ENCODE assay signal across 9 mouse cellular contexts in genomic region chr10:81230438-81231332, GRCm38 (mm10). TPM values are rescaled to one million over a fixed set of nuclear protein-coding genes. Genes with fewer than 3 reads are reported as not detected.
DNase-seq lines count a peak whose midpoint lies in the region; ATAC-seq and TF ChIP-seq lines count a peak whose summit lies in the region.
"Had no signal": no experiment of that assay in that cellular context is flagged by ENCODE, and none has a peak within 500 bp of the region (broad histone marks: within the 10 kb centered on the region; RNA-seq: fewer than 3 reads in every experiment).

Atcay (minus strand) TSS chr10:81230833.

- TF ChIP-seq CTCF in embryonic fibroblast, embryonic 13.5 days (IDR thresholded peaks at IDR 0.05; ENCODE audit: borderline replicate concordance, insufficient read depth, low read length): peak; percentile 52; the same call in 1 of the 2 replicates
- TF ChIP-seq CTCF in intestine, postnatal 0 days (IDR thresholded peaks at IDR 0.05; ENCODE audit: low read depth): peak; percentile 77

- H3K9me3 ChIP-seq in heart, embryonic 16.5 days (replicated peaks; ENCODE audit: control insufficient read depth, low read length): no peaks in the 10 kb centered on the region
- H3K9me3 ChIP-seq in intestine, postnatal 0 days (ENCODE audit: control insufficient read depth): no peaks in the 10 kb centered on the region

- no peak for ATAC-seq in heart, embryonic 16.5 days (replicated peaks; ENCODE audit: extremely low read depth, insufficient read depth, low FRiP score)
- peak; percentile 49 for ATAC-seq in activated CD4-positive, CD25-positive, alpha-beta regulatory T cell, adult 4 months
- ATAC-seq in intestine, postnatal 0 days: no peak

- no peak for TF ChIP-seq POLR2A in embryonic fibroblast, embryonic 13.5 days (IDR thresholded peaks at IDR 0.05; ENCODE audit: low read depth, low read length)

- H3K4me3 ChIP-seq in heart, embryonic 16.5 days (ENCODE audit: low read length): peak within 1 kb of the TSS; percentile 22; the same call in 1 of the 2 replicates
- H3K4me3 ChIP-seq in embryonic fibroblast, embryonic 13.5 days (ENCODE audit: insufficient read depth, low read length): peak within 1 kb of the TSS; percentile 10; the same call in 1 of the 2 replicates
- no peak within 1 kb of the TSS for H3K4me3 ChIP-seq in intestine, postnatal 0 days (ENCODE audit: low read depth, low read length)

- H3K4me2 ChIP-seq in heart, embryonic 16.5 days (ENCODE audit: low read depth, low read length): peak within 1 kb of the TSS; percentile 48
- no peak within 1 kb of the TSS; the same call in none of the 2 replicates for H3K4me2 ChIP-seq in intestine, postnatal 0 days (replicated peaks; ENCODE audit: low read depth)

- DNase-seq in heart, adult 9 months (ENCODE audit: low spot score in 2 of 2): no peak
- DNase-seq in lung, postnatal 4 days: peak; percentile 27 to 37
- peak; percentile 79 for DNase-seq in right cerebral cortex, postnatal 4 days
- DNase-seq in natural killer cell, adult 2 months (ENCODE audit: low spot score in 2 of 2): no peak

- H3K27me3 ChIP-seq in heart, embryonic 16.5 days (ENCODE audit: control insufficient read depth, insufficient read depth, low read length): peaks cover 16% of the 10 kb centered on the region
- peaks cover 16% of the 10 kb centered on the region; the same call in 1 of the 2 replicates for H3K27me3 ChIP-seq in intestine, postnatal 0 days (replicated peaks; ENCODE audit: control insufficient read depth, insufficient read depth, low read length)

- no peak within 1 kb of the TSS for H3K27ac ChIP-seq in heart, embryonic 16.5 days (ENCODE audit: low read length)
- no peak within 1 kb of the TSS for H3K27ac ChIP-seq in embryonic fibroblast, embryonic 13.5 days (ENCODE audit: insufficient read depth, low read length)
- 0 out of 2 replicates have a peak within 1 kb of the TSS, but pooled peaks have one; percentile 95 for H3K27ac ChIP-seq in intestine, postnatal 0 days (ENCODE audit: low read depth, low read length)
- H3K27ac ChIP-seq: macrophage had no signal

- H3K36me3 ChIP-seq in heart, embryonic 16.5 days (ENCODE audit: control insufficient read depth, insufficient read depth): no peaks in the 10 kb centered on the region
- no peaks in the 10 kb centered on the region for H3K36me3 ChIP-seq in intestine, postnatal 0 days (ENCODE audit: control insufficient read depth, insufficient read depth)

- H3K9ac ChIP-seq in heart, embryonic 16.5 days (ENCODE audit: low read length): no peak within 1 kb of the TSS
- H3K9ac ChIP-seq in intestine, postnatal 0 days (ENCODE audit: low read depth, low read length): no peak within 1 kb of the TSS

- WGBS in heart, embryonic 16.5 days: 13% methylated on average over 27 of the region's 27 CpGs
- 17% methylated on average over 27 of the region's 27 CpGs for WGBS in intestine, postnatal 0 days

- H3K4me1 ChIP-seq in heart, embryonic 16.5 days (ENCODE audit: control insufficient read depth, insufficient read depth, low read length): 0 out of 2 replicates have a peak, but pooled peaks cover 12% of the 10 kb centered on the region
- no peaks in the 10 kb centered on the region for H3K4me1 ChIP-seq in embryonic fibroblast, embryonic 13.5 days (ENCODE audit: control insufficient read depth, insufficient read depth, low read length)
- peaks cover 6% of the 10 kb centered on the region; the same call in 1 of the 2 replicates for H3K4me1 ChIP-seq in intestine, postnatal 0 days (replicated peaks; ENCODE audit: control insufficient read depth, insufficient read depth, low read length)

RNA-seq across cellular contexts. Expression of gene Atcay, which starts in this region (rescaled TPM):
- 0.31 and 0.33 TPM in 2 replicates for polyA plus RNA-seq in heart, embryonic 16.5 days (2015; fragmentation: Nextera tagmentation; extraction: Ambion mirVana)
- polyA plus RNA-seq in activated CD4-positive, CD25-positive, alpha-beta regulatory T cell, adult 4 months (2017; shearing (Covaris generic)): 1 to 10 TPM; 4.0 to 5.0 TPM
- 0.47 and 0.67 TPM in 2 replicates for polyA plus RNA-seq in embryonic fibroblast, embryonic 13.5 days (2011; ENCODE audit: insufficient read length, low read depth, missing spikeins)
- 0.90 and 1.1 TPM in 2 replicates for polyA plus RNA-seq in intestine, postnatal 0 days (2015; fragmentation: Nextera tagmentation; extraction: Ambion mirVana)
- polyA plus RNA-seq: macrophage had no signal

Comparison
In these comparisons a context has a peak if more than half of its experiments do, and no peak if none do; other contexts are left out.
1. DNase-seq: peak in lung, postnatal 4 days (2 of 2) and right cerebral cortex, postnatal 4 days (single experiment); none in heart, adult 9 months (0 of 2) and natural killer cell, adult 2 months (0 of 2).